Mouse (Mus musculus): Measurements from ENCODE around the gene Caln1. TPM values are rescaled to one million over a fixed set of nuclear protein-coding genes. Genes with fewer than 3 reads are reported as not detected.

The Caln1 gene
- polyA plus RNA-seq, 1 experiment from 2014 or later: 10.1 TPM

Other genes with a start within 250 kb of the Caln1 start
- 13.2 and 13.7 TPM in 2 replicates for gene Kctd7, start 224.6 kb upstream of the Caln1 start, polyA plus RNA-seq (2015; fragmentation: Nextera tagmentation; extraction: Ambion mirVana)
- 40.6 and 40.8 TPM in 2 replicates for gene Rabgef1, start 197.7 kb upstream of the Caln1 start, polyA plus RNA-seq (2015; fragmentation: Nextera tagmentation; extraction: Ambion mirVana)
- gene Tmem248, start 152.4 kb upstream of the Caln1 start, polyA plus RNA-seq (2015; fragmentation: Nextera tagmentation; extraction: Ambion mirVana): 23.0 and 25.5 TPM in 2 replicates
- gene Sbds, start 113.9 kb upstream of the Caln1 start, polyA plus RNA-seq (2015; fragmentation: Nextera tagmentation; extraction: Ambion mirVana): 62.0 and 69.1 TPM in 2 replicates
- gene Tyw1, start 113.8 kb upstream of the Caln1 start, polyA plus RNA-seq (2015; fragmentation: Nextera tagmentation; extraction: Ambion mirVana): 24.6 and 25.8 TPM in 2 replicates
- not detected in 2 replicates for gene A330070K13Rik, start 15.2 kb downstream of the Caln1 start, polyA plus RNA-seq (2015; fragmentation: Nextera tagmentation; extraction: Ambion mirVana)